Mouse (Mus musculus) heart, embryonic 11.5 days (tissue): ENCODE measurements at regions not wholly inside any gene's neighbourhood (a gene's known extent, or its start where the extent isn't known, plus 50 kb on each side); places are given as distances from the start of the nearest gene placed in this dataset.

ENCODE experiments used
- ATAC-seq: fragments of 200-750 bp; cut with Nextera tagmentation; replicated peaks from 2 replicates; pipeline ENCODE4 v1.8.0; 2017; ENCODE audit warnings: moderate library complexity; ENCODE audit not compliant: insufficient number of reproducible peaks, low FRiP score, low TSS enrichment
- H3K27ac ChIP-seq: fragments of 300-500 bp; sonication (generic); 2 replicates; pipeline ENCODE4 v1.5.1; 2014; ENCODE audit warnings: mild to moderate bottlenecking, low read depth, low read length
- H3K27me3 ChIP-seq: fragments of 300-500 bp; sonication (generic); 2 replicates; pipeline ENCODE4 v1.6.1; 2014; ENCODE audit warnings: mild to moderate bottlenecking, low read length, mixed read lengths; ENCODE audit not compliant: control insufficient read depth, insufficient read depth
- H3K36me3 ChIP-seq: fragments of 300-500 bp; sonication (generic); 2 replicates; pipeline ENCODE4 v1.6.1; 2014; ENCODE audit warnings: mild to moderate bottlenecking, low read length, moderate library complexity, mixed read lengths; ENCODE audit not compliant: control insufficient read depth, insufficient read depth
- H3K4me1 ChIP-seq: fragments of 300-500 bp; sonication (generic); 2 replicates; pipeline ENCODE4 v1.6.1; 2014; ENCODE audit warnings: low read length; ENCODE audit not compliant: control insufficient read depth, insufficient read depth
- H3K4me2 ChIP-seq: fragments of 300-500 bp; sonication (generic); 2 replicates; pipeline ENCODE4 v1.6.1; 2014; ENCODE audit warnings: mild to moderate bottlenecking, moderate library complexity
- H3K4me3 ChIP-seq: fragments of 300-500 bp; sonication (generic); 2 replicates; pipeline ENCODE4 v1.5.1; 2014; ENCODE audit warnings: low read depth, low read length
- H3K9ac ChIP-seq: fragments of 300-500 bp; sonication (generic); 2 replicates; pipeline ENCODE4 v1.6.1; 2014; ENCODE audit warnings: mild to moderate bottlenecking, low read depth, low read length, moderate library complexity
- H3K9me3 ChIP-seq: fragments of 300-500 bp; sonication (generic); replicated peaks from 2 replicates; pipeline ENCODE4 v1.6.1; 2016; ENCODE audit warnings: low read length; ENCODE audit not compliant: control insufficient read depth
- WGBS: fragments of 180-500 bp; shearing (Covaris S2); extraction: QIAGEN DNeasy Blood & Tissue Kit; methylation state at CpG from one replicate; pipeline ENCODE4 v1.1.7; 2014; ENCODE audit not compliant: insufficient replicate concordance; 5-methylcytosine and 5-hydroxymethylcytosine counted together

DNA sequence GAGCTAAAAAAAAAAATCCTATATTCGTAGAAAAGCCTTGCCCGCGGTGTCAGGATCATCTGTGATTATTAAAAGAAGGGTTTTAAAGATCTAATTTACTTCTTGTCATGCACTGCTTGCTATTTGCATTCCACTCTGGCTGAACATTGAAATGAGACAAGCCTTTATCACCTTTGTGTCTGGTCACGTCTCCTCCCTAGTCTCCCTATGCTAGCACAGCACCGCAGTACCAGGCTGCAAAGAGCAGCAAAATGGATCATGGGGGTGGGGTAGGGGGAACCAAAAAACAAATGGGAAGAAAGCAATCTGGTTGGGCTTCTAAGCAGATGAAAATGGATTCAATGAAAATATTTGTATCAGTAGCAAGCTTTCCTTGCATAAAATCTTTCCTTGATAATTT lies 187.8 kb upstream of the Gm11146 start:
- 72% methylated on average over 5 of the region's 5 CpGs for WGBS
- no peak for ATAC-seq

GRCm38 (mm10) chr16:77789206-77789605 lies 187.3 kb upstream of the Gm11146 start:
- WGBS, result 83% methylated on average over 2 of the region's 2 CpGs
- no peaks in the 10 kb centered on the region for H3K9me3 ChIP-seq
- H3K27me3 ChIP-seq, result no peaks in the 10 kb centered on the region
- H3K4me1 ChIP-seq, result no peaks in the 10 kb centered on the region
- no peak overlapping the region for H3K27ac ChIP-seq
- no peak overlapping the region for H3K4me2 ChIP-seq
- H3K4me3 ChIP-seq, result no peak overlapping the region
- no peak overlapping the region for H3K9ac ChIP-seq
- no peaks in the 10 kb centered on the region for H3K36me3 ChIP-seq
- no peak for ATAC-seq

More for the DNA sequence above, 187.8 kb upstream of the Gm11146 start:
- no peaks in the 10 kb centered on the region for H3K9me3 ChIP-seq
- H3K4me1 ChIP-seq, result no peaks in the 10 kb centered on the region
- H3K27ac ChIP-seq, result no peak overlapping the region
- no peak overlapping the region for H3K9ac ChIP-seq
- H3K27me3 ChIP-seq, result no peaks in the 10 kb centered on the region
- no peak overlapping the region for H3K4me3 ChIP-seq
- H3K4me2 ChIP-seq, result no peak overlapping the region
- H3K36me3 ChIP-seq, result no peaks in the 10 kb centered on the region

GRCm38 (mm10) chr16:77788781-77789150 lies 186.9 kb upstream of the Gm11146 start:
- no peaks in the 10 kb centered on the region for H3K27me3 ChIP-seq
- 89% methylated on average over 6 of the region's 6 CpGs for WGBS

DNA sequence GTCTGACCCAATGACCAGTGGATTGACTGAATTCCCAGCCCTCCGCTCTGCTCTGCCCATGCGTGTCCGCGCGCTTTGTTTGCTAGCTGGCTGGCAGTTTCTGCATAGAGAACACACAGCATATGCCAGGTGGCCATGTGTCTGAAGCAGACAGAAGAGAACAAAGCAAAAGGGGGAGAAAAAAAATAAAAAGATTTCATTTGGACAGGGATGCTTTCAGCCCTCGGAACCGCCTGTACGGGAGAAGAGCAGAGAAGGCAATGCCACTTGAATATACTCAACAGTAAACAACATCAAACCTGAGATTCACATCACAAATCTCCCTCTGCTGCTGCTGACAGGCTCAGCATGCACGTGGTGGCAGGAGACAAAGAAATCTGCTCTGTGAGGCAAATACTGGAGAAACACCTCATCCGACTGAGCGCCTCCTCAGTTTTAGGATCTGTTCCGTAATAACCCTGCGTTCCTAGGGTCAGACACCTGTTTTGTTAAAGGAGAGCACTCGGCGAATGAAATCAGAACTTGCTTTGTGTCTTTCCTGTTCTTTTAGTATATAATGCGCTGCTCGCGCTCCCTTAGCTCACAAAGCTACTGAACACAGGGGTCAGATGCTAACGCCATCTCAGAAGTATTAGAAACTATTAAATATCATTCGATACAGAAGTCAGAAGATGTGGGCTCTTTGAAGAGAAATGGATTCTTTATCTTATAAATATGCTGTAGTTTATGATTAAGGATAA lies 186.3 kb upstream of the Gm11146 start:
- Histone ChIP-seq H3K9ac (no peak overlapping the region), H3K4me2 (no peak overlapping the region), H3K36me3 (no peaks in the 10 kb centered on the region), H3K4me3 (no peak overlapping the region), H3K9me3 (no peaks in the 10 kb centered on the region), H3K27me3 (no peaks in the 10 kb centered on the region), H3K4me1 (no peaks in the 10 kb centered on the region), H3K27ac (no peak overlapping the region)
- 86% methylated on average over 20 of the region's 20 CpGs for WGBS
- ATAC-seq, result no peak

More at GRCm38 (mm10) chr16:77788781-77789150, 186.9 kb upstream of the Gm11146 start:
- H3K4me1 ChIP-seq, result no peaks in the 10 kb centered on the region
- H3K4me3 ChIP-seq, result no peak overlapping the region
- no peaks in the 10 kb centered on the region for H3K36me3 ChIP-seq
- no peak overlapping the region for H3K4me2 ChIP-seq
- no peak overlapping the region for H3K27ac ChIP-seq
- no peaks in the 10 kb centered on the region for H3K9me3 ChIP-seq
- H3K9ac ChIP-seq, result no peak overlapping the region
- ATAC-seq, result no peak

DNA sequence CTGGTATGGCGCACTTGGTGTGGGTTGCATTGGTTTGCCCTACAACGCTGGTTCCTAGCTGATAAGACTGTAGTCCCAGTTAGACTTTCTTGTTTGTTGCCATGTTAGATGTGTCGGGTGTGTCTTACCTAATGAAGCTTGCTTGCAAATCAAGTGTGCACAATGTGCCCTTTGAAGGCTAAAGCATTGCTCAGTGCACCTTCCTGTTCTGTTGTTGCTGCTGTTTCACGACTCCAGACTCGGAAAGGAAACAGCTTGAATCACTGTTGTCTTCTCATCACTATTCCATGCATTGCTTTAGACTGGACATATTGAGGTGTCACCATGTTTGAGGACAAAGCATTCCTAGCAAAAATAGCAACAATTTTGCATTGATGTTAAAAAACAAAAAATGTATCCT lies 185.1 kb upstream of the Gm11146 start:
- no peak for ATAC-seq
- Histone ChIP-seq H3K9me3 (no peaks in the 10 kb centered on the region), H3K9ac (no peak overlapping the region), H3K36me3 (no peaks in the 10 kb centered on the region), H3K27me3 (no peaks in the 10 kb centered on the region), H3K27ac (no peak overlapping the region), H3K4me2 (no peak overlapping the region), H3K4me1 (no peaks in the 10 kb centered on the region), H3K4me3 (no peak overlapping the region)
- 88% methylated on average over 5 of the region's 5 CpGs for WGBS

- no peak overlapping the region for H3K4me3 ChIP-seq
- no peak for ATAC-seq
- H3K27ac ChIP-seq, result no peak overlapping the region
- H3K9ac ChIP-seq, result no peak overlapping the region
- H3K4me2 ChIP-seq, result no peak overlapping the region
- no peaks in the 10 kb centered on the region for H3K9me3 ChIP-seq
- WGBS, result 74% methylated on average over 1 of the region's 1 CpGs
- H3K4me1 ChIP-seq, result peaks cover 3% of the 10 kb centered on the region; the same call in 1 of the 2 replicates
- no peaks in the 10 kb centered on the region for H3K27me3 ChIP-seq
- no peaks in the 10 kb centered on the region for H3K36me3 ChIP-seq
These were observed 177.1 kb upstream of the Gm11146 start for GRCm38 (mm10) chr16:77779019-77779418.

- Histone ChIP-seq H3K27me3 (no peaks in the 10 kb centered on the region), H3K9me3 (no peaks in the 10 kb centered on the region), H3K9ac (no peak overlapping the region), H3K4me3 (no peak overlapping the region), H3K4me2 (no peak overlapping the region), H3K27ac (no peak overlapping the region), H3K4me1 (peaks cover 3% of the 10 kb centered on the region; the same call in 1 of the 2 replicates), H3K36me3 (no peaks in the 10 kb centered on the region)
- 65% methylated on average over 3 of the region's 3 CpGs for WGBS
- ATAC-seq, result no peak
These were observed 170.2 kb upstream of the Gm11146 start for GRCm38 (mm10) chr16:77772075-77772474.

GRCm38 (mm10) chr16:77760926-77761347 lies 159.0 kb upstream of the Gm11146 start:
- Histone ChIP-seq H3K4me3 (no peak overlapping the region), H3K4me2 (no peak overlapping the region)

GRCm38 (mm10) chr16:77760479-77760878 lies 158.6 kb upstream of the Gm11146 start:
- Histone ChIP-seq H3K4me1 (no peaks in the 10 kb centered on the region), H3K36me3 (no peaks in the 10 kb centered on the region), H3K9ac (no peak overlapping the region), H3K27ac (no peak overlapping the region), H3K4me3 (no peak overlapping the region), H3K4me2 (no peak overlapping the region), H3K9me3 (no peaks in the 10 kb centered on the region), H3K27me3 (no peaks in the 10 kb centered on the region)
- no peak for ATAC-seq
- WGBS, result 79% methylated on average over 4 of the region's 4 CpGs

More at GRCm38 (mm10) chr16:77760926-77761347, 159.0 kb upstream of the Gm11146 start:
- ATAC-seq, result no peak
- Histone ChIP-seq H3K36me3 (no peaks in the 10 kb centered on the region), H3K4me1 (no peaks in the 10 kb centered on the region), H3K9me3 (no peaks in the 10 kb centered on the region), H3K27ac (no peak overlapping the region), H3K27me3 (no peaks in the 10 kb centered on the region), H3K9ac (no peak overlapping the region)
- 89% methylated on average over 4 of the region's 4 CpGs for WGBS
